Mouse (Mus musculus) retina, postnatal 1 day (tissue): ENCODE measurements at regions not wholly inside any gene's neighbourhood (a gene's known extent, or its start where the extent isn't known, plus 50 kb on each side); places are given as distances from the start of the nearest gene placed in this dataset.
A peak's percentile ranks its signal among the peaks of the same experiment; 100 is the strongest.

Source experiments
- DNase-seq: peaks from one replicate; pipeline ENCODE4 v3.0.0-alpha.2; 2012

- no peak for DNase-seq
Measured at GRCm38 (mm10) chr10:116649287-116649686, 68.0 kb upstream of the Cnot2 start.

GRCm38 (mm10) chr10:116646035-116646434, 64.7 kb upstream of the Cnot2 start:
- DNase-seq: no peak

- peak; percentile 59 for DNase-seq
Measured at GRCm38 (mm10) chr10:116645631-116646030, 64.3 kb upstream of the Cnot2 start.

- no peak for DNase-seq
Measured at GRCm38 (mm10) chr10:116645108-116645507, 63.8 kb upstream of the Cnot2 start.
